Mouse (Mus musculus) mature B cell (primary cell): ENCODE results near the gene Zfp422.

Experiments used
- in situ Hi-C: fragments of 300-500 bp; cut with MboI; formaldehyde crosslinking; loops from 2 replicates; pipeline ENCODE4 v1.14.3; 2019

Zfp422 gene

GRCm38 (mm10) chr6:116584095-116584494 is 44.7 kb downstream of the Zfp422 start, which contains the start of gene Olfr215:
Olfr215 (minus strand) TSS chr6:116584195.
- in situ Hi-C loops = no loop called here
